Mouse (Mus musculus): Measurements from ENCODE around the gene Aup1.
A peak's percentile ranks its signal among the peaks of the same experiment; 100 is the strongest.

Gene Aup1

DNA sequence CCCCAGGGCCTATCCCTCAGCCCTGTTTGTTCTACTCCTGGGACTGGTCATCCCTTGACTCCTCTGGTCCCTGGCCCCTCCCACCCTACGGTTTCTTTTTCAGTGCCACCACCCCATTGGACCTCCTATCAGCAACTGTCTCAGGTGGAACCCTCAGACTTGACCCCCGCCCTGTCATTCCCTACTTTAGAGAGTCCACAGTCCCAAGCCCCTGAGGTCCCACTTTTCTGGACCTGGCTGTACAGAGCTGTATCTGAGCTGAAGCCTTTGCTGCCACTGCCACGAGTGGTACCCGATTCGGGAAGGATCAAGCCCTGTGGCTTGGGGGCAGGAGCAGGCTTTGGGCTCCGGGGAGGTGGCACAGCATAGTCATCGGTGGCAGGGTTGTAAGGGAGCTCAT lies 23.2 kb upstream of the Aup1 start:
- DNase-seq (ENCODE audit: low spot score): no peak

DNA sequence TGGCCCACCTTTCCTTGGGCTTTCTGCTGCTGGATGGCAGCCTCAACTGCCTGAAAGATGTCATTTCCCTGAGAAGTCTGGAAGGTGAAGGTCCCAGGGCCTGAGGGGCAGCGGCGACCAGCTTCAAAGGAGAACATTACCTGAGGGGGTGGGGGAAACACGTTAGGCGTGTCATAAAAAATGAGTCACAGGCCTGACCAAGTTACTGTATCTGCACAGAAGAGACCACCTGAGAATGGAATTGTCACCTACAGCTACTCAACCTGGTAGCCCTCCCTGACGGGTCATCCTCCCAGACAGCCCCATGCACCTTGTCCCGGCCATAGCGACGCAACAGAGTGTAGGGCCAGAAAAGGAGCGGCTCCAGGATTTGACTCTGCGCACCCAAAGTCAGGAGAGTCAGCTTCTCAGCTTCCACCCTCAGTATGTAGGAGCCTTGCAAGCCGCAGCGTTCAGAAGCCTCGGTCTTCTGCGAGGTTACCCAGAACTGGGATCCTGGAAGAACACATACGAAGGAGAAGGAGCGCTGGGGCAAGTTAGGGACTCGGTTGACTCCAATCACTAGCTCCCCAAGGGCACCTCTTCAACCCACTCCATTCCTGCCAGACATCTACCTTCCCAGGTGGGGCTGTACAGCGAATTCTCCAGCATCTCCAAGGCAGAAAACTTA lies 22.3 kb upstream of the Aup1 start:
- no peak for DNase-seq (ENCODE audit: low spot score)

DNA sequence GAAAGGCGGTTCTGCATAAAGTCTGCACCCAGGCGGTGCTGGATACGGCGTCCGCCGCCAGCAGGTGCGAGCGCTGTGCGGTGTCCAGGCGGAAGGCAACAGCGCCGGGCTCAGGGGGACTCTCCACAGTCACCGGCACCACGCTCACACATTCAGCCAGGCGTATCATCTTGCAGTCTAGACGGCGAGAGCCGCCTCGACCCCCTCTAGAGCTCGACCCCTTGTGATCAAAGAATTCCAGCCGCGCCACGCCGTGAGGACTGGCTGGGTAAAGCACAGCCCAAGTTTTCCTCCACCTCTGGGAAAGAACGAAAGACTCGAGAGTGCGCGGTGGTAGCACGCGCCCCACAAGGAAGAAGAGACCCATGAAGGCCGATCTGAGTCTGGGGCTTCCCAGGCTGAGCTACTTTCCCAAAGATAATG lies 21.5 kb upstream of the Aup1 start:
- no peak for DNase-seq (ENCODE audit: low spot score)

DNA sequence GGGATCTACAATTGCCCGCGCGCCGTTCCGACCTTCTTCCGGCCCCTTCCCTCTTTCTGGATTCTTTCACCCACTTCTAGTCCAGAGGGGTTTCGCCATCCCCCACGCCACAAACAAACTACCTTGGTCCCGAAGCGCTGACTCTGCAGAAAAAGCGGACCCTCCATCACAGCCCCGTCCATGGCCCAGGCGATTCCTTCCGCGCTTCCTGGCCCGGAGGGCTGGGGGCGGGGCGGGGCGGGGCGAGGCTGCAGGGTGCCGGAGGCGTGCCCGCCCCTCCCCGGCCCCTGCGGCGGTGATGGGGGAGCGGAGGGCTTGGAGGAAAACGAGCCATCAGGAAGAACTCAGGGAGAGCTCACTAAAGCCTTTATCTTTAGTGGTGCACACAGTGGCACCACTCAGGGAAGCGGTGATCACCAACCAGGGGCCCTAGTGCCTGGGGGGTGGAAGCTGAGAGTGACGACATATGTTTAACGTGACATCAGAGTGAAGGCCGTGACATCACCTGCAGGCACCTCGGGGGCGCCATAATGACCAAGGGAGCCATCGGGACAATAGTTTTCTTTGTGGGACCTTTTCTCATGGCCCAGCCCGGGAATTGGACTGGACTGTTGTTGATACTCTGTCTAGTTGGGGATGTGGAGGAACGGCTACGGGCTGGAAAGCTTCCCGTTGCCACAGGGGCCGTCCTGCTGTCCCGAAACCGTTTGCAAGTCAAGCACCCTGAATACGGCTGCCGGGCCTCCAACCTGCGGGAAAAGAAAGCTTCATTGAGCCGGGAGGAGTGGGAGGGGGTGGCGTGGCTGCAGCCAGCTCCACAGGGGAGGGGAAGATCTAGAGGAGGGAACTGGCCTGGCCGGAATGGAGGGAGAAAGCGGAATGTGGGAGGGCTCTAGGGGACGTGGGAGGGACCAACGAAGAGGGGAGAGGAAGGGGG lies 20.8 kb upstream of the Aup1 start, which contains the start of the genes Dok1 and Loxl3:
Gene Dok1 (minus strand): TSS at position 223 of the 937 bp plus-strand sequence.
Gene Loxl3 (plus strand): TSS at position 925 of the 937 bp plus-strand sequence.
- DNase-seq (ENCODE audit: low spot score): no peak

DNA sequence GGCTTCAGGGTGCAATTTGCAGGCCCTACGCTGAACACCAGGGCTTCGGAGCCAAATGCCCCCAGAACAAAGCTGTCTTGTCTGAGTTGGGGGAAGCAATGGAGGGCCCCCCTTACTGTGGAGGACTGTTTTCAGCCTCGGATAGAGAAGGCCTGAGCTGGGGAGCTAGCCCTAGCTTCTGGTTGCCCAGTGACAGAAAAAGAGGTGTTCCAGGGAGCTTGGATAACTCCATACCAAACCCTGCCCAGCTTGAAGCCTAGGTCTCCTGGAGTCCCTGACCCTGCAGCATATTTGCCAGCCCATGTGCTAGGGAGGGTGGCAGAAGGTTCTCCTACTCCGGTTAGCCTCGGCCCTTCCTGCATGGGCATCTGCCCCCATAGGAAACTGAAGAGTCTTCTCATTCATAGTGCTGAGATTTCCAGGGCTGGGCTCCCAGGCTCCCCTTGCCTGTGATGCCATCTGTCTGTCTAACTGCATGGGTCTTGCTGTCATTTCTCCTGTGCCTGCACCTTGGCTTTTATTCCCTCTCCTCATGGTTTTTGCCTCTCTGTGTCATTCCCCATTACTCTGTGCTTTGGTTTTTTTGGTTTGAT lies 19.8 kb upstream of the Aup1 start:
- DNase-seq (ENCODE audit: low spot score): no peak

DNA sequence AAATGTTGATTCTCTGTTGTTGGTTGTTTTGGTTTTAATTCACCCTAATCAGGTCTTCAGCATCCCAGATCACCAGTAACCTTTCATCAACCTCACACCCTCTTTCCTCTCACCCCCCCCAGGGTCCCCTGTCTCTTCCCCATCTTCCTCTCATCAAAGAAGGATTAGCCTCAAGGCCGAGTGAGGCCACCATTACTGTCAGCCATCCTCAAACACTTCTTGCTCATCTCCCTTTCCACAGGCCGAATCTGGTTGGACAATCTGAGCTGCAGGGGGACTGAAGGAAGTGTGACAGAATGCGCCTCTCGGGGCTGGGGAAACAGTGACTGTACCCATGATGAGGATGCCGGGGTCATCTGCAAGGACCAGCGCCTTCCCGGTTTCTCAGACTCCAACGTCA lies 17.1 kb upstream of the Aup1 start:
- DNase-seq (ENCODE audit: low spot score): no peak

DNA sequence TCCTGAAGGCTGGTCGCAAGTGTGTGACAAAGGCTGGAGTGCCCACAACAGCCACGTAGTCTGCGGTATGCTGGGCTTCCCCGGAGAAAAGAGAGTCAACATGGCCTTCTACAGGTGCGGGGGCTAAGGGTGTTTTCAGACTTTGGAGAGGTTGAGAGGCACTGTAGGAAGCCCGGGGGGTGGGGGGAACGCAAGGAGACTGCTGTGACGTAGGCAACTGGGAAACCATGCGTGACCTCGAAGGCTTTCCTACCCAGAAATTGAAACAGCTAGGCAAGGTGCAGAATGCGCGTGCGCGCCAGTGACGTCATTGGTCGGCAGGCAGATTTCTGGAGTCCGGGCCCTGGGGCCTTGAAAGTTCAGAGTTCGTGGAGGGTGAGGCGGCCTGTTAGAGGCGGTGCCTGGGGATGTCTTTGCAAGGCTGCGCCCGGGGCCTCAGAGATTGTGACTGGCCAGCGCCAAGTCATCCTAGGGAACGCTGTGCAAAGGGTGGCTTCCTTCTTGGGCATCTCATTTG lies 15.8 kb upstream of the Aup1 start:
- DNase-seq (ENCODE audit: low spot score): peak; percentile 47

DNA sequence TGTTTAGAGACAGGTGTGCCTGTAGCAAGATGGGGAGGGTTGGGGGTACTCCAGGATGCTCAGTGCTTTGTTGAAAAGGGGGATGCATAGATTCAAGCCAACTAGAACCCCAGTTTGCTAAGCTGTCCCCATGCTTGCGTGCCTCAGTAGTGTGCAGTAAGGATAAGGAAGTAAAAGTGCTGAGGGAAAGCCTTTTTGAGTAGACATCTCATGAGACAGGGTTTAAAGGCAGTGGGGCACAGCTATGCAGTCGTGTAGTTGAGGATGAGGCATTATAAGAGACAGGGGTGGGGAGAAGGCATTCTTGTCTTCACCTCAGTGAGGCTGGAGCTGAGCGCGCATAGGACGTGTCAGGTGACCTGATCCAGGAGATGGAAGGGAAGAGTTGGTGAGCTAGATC lies 13.7 kb upstream of the Aup1 start:
- DNase-seq (ENCODE audit: low spot score): no peak

DNA sequence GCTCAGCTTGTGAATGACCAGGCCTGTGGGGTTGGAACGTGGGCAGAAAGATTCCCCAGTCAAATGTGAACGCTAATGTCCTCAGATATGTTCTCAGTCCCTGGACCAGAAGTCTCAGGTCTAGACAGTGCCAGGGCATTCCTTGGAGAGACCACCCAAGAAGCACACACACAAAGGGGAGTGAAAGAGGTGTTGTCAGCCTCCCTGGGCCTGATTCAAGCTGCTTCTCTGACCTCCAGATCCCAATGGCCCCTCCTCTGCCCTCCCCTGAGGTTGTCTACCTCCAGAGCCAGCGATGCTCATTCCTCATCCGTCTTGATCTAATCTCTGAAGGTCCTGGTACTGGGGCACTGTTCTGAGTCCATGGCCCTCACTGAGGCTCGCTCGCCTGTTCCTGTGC lies 10.8 kb upstream of the Aup1 start:
- DNase-seq (ENCODE audit: low spot score): no peak

DNA sequence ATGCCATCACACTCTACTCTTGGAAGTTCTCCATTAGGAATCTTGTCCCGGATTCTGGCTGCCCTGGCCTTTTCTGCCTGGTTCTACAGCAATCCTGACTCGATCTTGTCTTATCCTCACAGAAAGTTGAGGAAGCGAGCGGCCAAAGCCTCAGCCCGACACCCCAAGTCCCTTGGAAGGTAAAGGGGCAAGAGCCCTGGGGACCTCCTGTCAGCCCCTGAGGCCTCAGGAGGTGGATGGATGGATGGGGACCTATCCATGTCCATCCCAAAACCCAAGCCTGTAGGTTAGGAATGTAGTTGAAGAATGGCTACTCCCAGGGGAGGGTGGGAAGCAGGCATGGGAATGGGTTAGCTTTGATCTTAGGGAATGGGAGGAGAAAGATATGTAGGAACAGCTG lies 10.3 kb upstream of the Aup1 start:
- DNase-seq (ENCODE audit: low spot score): no peak

DNA sequence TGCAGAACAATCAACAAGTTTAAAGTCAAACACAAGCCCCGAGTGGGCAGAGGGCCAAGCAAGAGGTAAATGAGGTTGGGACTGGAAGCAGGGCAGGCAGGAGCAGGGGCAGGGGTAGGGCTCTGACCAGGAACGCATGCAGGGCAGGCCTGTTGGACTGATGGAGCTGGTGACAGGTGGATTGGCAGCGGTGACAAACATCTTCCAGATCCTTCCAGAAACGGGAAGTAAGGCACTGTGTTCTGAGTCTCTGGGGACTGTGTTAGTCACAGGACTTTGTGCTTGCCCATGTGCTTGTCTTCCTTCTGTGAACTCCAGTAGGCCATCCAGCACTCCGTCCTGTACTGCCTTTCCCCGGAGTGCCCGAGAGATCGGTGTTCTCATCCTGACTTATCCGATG lies 9.6 kb upstream of the Aup1 start:
- DNase-seq (ENCODE audit: low spot score): no peak

DNA sequence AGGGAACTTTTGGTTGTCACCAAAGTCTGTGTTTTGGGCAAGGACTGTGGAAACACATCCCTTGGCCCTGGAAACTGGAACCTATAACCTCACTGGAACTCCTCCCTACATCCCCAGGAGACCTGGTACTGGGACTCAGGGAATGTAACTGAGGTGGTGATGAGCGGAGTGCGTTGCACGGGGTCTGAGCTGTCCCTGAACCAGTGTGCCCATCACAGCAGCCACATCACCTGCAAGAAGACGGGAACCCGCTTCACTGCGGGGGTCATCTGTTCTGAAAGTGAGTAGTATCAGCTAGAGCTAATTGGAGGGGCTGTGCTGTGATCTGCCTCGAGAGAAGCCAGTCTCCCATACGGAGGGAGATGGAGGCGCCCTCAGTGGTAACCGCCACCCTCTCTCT lies 5.0 kb upstream of the Aup1 start:
- no peak for DNase-seq (ENCODE audit: low spot score)

DNA sequence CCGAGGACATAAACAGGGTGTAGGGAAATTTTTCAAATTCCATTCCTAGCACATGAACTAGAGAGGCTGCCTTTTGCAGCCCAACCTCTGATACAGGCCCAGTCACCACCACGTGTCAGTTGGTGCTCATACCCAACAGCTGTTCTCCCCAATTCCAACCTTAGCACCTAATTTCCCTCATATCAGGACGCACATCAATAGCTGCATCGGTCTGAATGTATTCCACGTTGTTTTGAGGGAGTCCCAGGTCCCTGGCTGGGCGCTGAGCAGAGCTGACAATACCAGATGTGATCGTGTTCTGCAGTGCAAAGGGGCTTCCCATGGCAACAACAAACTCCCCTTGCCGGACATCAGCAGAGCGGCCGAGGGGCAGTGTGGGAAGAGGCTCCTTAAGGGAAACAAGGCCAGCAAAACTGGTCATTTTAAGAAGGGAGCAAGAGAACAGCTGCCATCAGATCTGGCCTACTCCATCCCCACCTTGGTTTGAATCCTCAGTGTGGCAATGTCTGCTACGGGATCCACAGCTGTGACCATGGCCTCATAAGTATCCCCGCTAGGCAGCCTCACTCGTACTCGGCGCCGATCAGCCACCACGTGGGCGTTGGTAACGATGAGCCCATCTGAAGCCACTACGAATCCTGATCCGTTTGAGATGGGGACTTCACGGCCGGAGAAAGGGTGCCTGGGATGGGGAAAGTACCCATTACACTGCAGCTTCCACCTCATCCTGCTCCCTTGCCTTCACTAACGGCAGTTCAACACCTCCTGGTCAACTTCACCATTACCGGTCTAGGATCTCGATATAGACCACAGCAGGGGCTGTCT lies 973 bp upstream of the Aup1 start:
- no peak for DNase-seq (ENCODE audit: low spot score)

DNA sequence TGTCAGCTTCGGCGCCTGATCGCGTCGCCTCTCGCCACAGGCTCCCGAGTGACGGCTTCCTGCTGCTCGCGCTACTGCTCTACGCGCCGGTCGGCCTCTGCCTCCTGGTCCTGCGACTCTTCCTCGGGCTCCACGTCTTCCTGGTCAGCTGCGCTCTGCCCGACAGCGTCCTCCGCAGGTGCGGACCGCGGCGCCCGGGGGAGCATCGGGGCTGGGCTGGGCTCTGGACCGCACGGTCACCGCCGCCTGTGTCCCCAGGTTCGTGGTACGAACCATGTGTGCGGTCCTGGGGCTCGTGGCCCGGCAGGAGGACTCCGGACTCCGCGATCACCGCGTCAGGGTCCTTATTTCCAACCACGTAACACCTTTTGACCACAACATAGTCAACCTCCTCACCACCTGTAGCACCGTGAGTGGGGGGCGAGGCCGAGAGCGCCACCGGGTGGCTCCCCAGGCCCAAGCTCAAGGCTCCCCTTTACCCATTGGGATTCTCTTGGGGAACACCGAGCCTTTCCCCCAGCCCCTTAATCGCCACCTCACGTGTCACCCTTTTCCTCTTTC lies 630 bp downstream of the Aup1 start, which contains the start of gene Htra2:
Gene Htra2 (minus strand): TSS at position 403 of the 561 bp plus-strand sequence.
- DNase-seq (ENCODE audit: low spot score): no peak

DNA sequence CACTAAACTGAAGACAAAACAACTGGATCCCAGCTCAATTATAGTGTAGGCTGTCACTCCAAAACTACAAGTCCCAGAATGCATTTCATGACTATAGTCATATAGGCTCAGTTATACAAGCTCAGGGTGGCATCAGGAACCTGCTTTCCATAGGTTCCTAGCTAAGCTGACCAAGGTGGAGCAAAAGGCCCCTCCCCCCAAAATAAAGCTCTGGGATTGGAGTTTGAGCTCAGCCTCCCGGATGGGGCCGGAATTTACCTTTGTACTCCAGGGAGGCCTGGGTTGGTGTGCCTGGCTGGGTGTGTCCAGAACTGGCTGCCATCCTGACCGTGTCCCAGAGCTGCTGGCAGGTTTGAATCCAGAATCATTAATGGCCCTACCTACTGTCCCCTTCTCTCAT lies 3.5 kb downstream of the Aup1 start, which contains the start of gene Dqx1:
Gene Dqx1 (plus strand): TSS at position 55 of the 400 bp plus-strand sequence.
- DNase-seq (ENCODE audit: low spot score): no peak

DNA sequence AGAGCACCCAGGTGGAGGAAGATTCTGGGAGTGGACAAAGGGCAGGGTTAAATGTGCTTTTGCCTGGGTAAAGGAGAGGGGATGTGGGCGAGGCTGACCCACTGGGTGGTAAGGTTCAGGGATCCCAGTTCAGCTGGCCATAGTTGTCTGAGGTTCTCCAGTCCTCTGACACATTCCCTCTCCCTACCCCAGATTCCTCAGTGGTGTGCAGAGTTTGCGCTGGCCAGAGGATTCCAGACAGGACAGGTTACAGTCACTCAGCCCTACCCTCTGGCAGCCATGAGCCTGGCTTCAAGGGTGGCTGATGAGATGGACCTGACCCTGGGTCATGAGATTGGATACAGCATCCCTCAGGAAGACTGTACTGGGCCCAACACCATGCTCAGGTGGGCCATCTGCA lies 4.4 kb downstream of the Aup1 start:
- DNase-seq (ENCODE audit: low spot score): no peak

DNA sequence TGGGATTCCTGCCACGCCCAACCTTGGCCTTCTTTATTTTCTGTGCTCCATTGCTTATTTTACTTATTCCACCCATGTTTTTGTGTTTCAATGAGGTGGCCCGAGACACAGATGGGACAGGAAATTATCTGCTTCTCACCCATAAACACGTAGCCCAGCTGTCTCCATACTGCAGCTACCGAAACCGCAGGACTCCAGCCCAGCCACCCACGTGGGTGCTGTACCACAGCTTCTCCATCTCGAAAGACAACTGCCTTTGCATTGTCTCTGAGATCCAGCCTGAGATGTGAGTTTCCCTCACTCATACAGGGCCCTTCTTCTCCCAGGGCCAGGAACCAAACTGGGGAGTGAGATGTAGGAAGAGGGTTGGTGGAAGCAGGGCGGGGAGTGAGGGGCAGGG lies 11.7 kb downstream of the Aup1 start:
- no peak for DNase-seq (ENCODE audit: low spot score)

DNA sequence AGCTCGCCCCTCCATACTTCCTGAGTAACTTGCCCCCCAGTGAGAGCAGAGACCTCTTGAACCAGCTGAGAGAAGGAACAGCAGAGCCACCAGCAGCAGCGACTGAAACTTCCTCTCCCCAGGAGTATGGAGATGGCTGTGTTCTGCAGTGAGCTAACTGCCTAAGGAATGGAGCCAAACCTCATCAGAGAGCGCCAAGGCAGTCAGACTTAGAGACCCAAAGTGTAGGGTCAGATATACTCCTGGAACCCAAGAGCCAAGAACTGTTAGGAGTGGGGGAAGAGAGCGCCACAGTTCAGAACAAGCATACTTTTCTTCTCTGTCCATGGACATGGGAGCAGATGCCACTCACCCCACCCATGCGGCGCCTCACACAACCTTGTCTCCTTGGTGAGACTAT lies 12.1 kb downstream of the Aup1 start:
- DNase-seq (ENCODE audit: low spot score): no peak

DNA sequence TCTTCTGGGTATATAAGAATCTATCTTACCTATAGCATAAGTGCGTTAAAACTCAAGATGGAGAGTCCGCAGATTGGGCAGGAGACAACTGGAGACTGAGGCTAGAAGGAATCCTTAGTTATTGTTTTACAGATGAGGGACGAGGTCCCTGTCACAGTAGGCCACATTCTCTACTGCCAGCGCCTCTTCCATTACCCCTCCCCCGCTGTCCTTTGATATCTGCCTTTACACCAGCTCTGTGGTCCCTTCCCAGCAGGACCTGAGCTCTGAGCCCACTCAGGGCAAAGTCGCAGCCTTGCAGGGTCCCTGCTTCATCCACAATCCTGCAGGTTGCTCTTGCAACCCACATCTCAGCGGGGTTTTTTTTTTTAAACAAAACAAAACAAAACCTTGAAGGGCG lies 13.9 kb downstream of the Aup1 start:
- no peak for DNase-seq (ENCODE audit: low spot score)

DNA sequence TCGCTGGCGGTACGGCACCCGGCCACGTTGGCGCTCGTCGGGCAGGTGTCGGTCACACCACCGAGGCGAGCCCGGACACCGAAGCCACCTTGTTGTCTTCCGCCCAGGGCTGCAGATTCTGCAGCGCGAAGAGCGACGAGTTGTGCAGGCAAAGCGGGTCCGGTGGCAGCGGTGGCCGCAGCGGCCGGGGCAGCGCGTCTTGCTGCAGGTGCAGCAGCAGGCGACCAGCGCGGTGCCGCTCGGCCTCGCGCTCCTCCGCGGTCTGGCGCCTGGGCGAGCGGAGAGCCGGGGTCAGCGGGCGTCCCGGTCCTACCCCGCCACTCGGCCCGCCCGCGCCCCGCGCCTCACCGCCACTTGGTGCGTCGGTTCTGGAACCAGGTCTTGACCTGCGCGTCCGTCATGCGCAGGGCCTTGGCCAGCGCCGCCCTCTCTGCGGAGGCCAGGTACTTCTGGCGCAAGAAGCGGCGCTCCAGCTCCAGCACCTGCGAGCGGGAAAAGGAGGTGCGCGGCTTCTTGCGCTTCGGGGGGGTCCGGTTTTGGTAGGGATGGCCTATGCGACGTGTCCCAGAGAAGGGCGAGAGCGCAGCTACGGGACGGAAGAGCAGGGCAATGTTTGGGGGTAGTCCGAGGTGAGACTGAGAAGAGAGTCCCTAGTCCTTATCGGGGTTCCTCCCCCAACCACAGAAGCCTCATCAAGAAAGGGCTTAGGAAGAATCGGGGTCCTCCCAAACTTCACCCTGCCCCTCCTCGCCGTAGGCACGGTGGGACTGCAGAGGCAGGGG lies 14.6 kb downstream of the Aup1 start:
- DNase-seq (ENCODE audit: low spot score): no peak
